Mouse (Mus musculus) hindbrain, embryonic 16.5 days (tissue): Measurements from ENCODE around the gene Epha4. TPM values are rescaled to one million over a fixed set of nuclear protein-coding genes. Genes with fewer than 3 reads are reported as not detected.

Source experiments
- ATAC-seq: fragments of 200-750 bp; cut with Nextera tagmentation; 2 replicates; pipeline ENCODE4 v1.8.0; 2017; ENCODE audit warnings: moderate TSS enrichment, moderate library complexity
- H3K27ac ChIP-seq: fragments of 300-500 bp; sonication (generic); 2 replicates; pipeline ENCODE4 v1.5.1; 2014; ENCODE audit warnings: low read depth, mild to moderate bottlenecking, control low read depth, low read length, moderate library complexity
- H3K27me3 ChIP-seq: fragments of 300-500 bp; sonication (generic); replicated peaks from 2 replicates; pipeline ENCODE4 v1.6.1; 2014; ENCODE audit warnings: low read length; ENCODE audit not compliant: control insufficient read depth, insufficient read depth
- H3K36me3 ChIP-seq: fragments of 300-500 bp; sonication (generic); 2 replicates; pipeline ENCODE4 v1.6.1; 2014; ENCODE audit warnings: mild to moderate bottlenecking, low read length, moderate library complexity, mixed read lengths; ENCODE audit not compliant: control insufficient read depth, insufficient read depth
- H3K4me1 ChIP-seq: fragments of 300-500 bp; sonication (generic); 2 replicates; pipeline ENCODE4 v1.6.1; 2014; ENCODE audit warnings: low read depth, low read length; ENCODE audit not compliant: control insufficient read depth, insufficient read depth
- H3K4me2 ChIP-seq: fragments of 300-500 bp; sonication (generic); 2 replicates; pipeline ENCODE4 v1.6.1; 2014; ENCODE audit warnings: mild to moderate bottlenecking, low read length, control low read depth, moderate library complexity
- H3K4me3 ChIP-seq: fragments of 300-500 bp; sonication (generic); 2 replicates; pipeline ENCODE4 v1.5.1; 2014; ENCODE audit warnings: mild to moderate bottlenecking, low read length, control low read depth, moderate library complexity
- H3K9ac ChIP-seq: fragments of 300-500 bp; sonication (generic); 2 replicates; pipeline ENCODE4 v1.6.1; 2014; ENCODE audit warnings: low read depth, mild to moderate bottlenecking, control low read depth, low read length, moderate library complexity
- H3K9me3 ChIP-seq: fragments of 300-500 bp; sonication (generic); 2 replicates; pipeline ENCODE4 v1.6.1; 2014; ENCODE audit warnings: mild to moderate bottlenecking, low read length, moderate library complexity; ENCODE audit not compliant: control insufficient read depth
- WGBS: fragments of 180-500 bp; shearing (Covaris S2); extraction: QIAGEN DNeasy Blood & Tissue Kit; methylation state at CpG from one replicate; pipeline ENCODE4 v1.1.7; 2014; 5-methylcytosine and 5-hydroxymethylcytosine counted together
- polyA plus RNA-seq: library from polyadenylated mRNA; unstranded; fragments of >200 nt; fragmentation: Nextera tagmentation; extraction: Ambion mirVana; gene quantifications from 2 replicates; pipeline ENCODE4 v1.2.1, GENCODE M21; 2015

The Epha4 gene
- polyA plus RNA-seq, 1 experiment from 2014 or later, result 40.8 TPM

- 21% methylated on average over 7 of the region's 7 CpGs for WGBS
- Histone ChIP-seq H3K4me3 (no peak overlapping the region), H3K4me2 (peak overlapping the region; percentile 42; the same call in 1 of the 2 replicates), H3K36me3 (no peaks in the 10 kb centered on the region), H3K4me1 (peaks cover 30% of the 10 kb centered on the region), H3K27ac (no peak overlapping the region), H3K27me3 (no peaks in the 10 kb centered on the region), H3K9ac (no peak overlapping the region), H3K9me3 (no peaks in the 10 kb centered on the region)
- no peak for ATAC-seq
Observed at GRCm38 (mm10) chr1:77495790-77496158, 19.1 kb downstream of the Epha4 start.

GRCm38 (mm10) chr1:77495030-77495789 lies 19.7 kb downstream of the Epha4 start:
- no peak overlapping the region for H3K27ac ChIP-seq
- no peak overlapping the region for H3K9ac ChIP-seq
- 24% methylated on average over 10 of the region's 10 CpGs for WGBS
- no peaks in the 10 kb centered on the region for H3K9me3 ChIP-seq
- H3K27me3 ChIP-seq, result no peaks in the 10 kb centered on the region
- H3K36me3 ChIP-seq, result no peaks in the 10 kb centered on the region
- ATAC-seq, result no peak
- no peak overlapping the region for H3K4me3 ChIP-seq
- H3K4me2 ChIP-seq, result no peak overlapping the region
- peaks cover 30% of the 10 kb centered on the region for H3K4me1 ChIP-seq

DNA sequence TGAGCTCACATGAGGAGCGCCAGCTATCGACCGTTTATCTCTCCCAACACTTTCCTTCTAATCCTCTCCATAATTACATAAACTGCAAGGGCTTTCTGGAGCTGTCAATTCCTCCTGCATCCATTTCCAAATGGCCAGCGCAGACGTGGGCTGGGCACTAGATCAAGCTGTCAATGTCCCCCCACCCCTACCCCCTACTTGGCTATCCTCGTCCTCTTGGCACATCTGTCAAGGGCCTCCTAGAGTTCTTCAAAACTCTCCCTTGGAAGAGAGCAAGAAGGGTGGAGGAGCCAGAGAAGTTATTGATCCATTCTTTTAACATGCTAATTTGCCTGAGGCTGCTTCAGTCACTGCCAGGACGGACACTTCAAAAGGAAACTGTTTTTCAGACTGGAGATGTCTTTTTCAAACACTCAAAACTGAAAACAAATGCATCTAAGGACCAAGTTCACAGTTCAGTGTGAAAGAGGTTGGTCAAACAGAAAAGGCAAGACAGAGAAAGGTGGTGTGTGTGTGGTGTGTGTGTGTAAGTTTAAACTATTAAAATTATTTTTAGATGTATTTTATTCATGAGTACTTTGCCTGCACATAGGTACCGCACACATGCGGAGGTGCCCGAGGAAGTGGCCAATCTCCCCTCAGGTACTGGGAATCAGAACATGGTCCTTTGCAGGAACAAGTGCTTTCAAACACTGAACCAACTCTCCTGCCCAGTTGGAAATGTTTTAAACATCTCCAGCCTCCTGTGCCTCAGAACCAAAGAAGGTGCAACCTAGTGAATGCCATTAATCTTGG lies 20.9 kb downstream of the Epha4 start:
- Histone ChIP-seq H3K9me3 (no peaks in the 10 kb centered on the region), H3K27ac (no peak overlapping the region), H3K36me3 (no peaks in the 10 kb centered on the region), H3K4me2 (no peak overlapping the region), H3K4me1 (peaks cover 30% of the 10 kb centered on the region), H3K4me3 (no peak overlapping the region), H3K27me3 (no peaks in the 10 kb centered on the region), H3K9ac (no peak overlapping the region)
- ATAC-seq, result peak; percentile 51; the same call in 1 of the 2 replicates
- WGBS, result 24% methylated on average over 10 of the region's 10 CpGs

- 93% methylated on average over 6 of the region's 6 CpGs for WGBS
- Histone ChIP-seq H3K27me3 (no peaks in the 10 kb centered on the region), H3K4me2 (no peak overlapping the region), H3K4me3 (no peak overlapping the region), H3K27ac (no peak overlapping the region), H3K4me1 (peaks cover 9% of the 10 kb centered on the region), H3K9me3 (no peaks in the 10 kb centered on the region), H3K9ac (no peak overlapping the region), H3K36me3 (no peaks in the 10 kb centered on the region)
- no peak for ATAC-seq
Observed at GRCm38 (mm10) chr1:77490166-77490565, 24.7 kb downstream of the Epha4 start.

GRCm38 (mm10) chr1:77489387-77489786 lies 25.5 kb downstream of the Epha4 start:
- WGBS, result 87% methylated on average over 7 of the region's 7 CpGs
- Histone ChIP-seq H3K36me3 (no peaks in the 10 kb centered on the region), H3K4me1 (peaks cover 5% of the 10 kb centered on the region), H3K4me2 (no peak overlapping the region), H3K27me3 (no peaks in the 10 kb centered on the region), H3K9me3 (no peaks in the 10 kb centered on the region), H3K9ac (no peak overlapping the region), H3K4me3 (no peak overlapping the region), H3K27ac (no peak overlapping the region)
- no peak for ATAC-seq

GRCm38 (mm10) chr1:77487856-77488462 lies 26.9 kb downstream of the Epha4 start:
- Histone ChIP-seq H3K4me3 (no peak overlapping the region), H3K9me3 (no peaks in the 10 kb centered on the region), H3K36me3 (no peaks in the 10 kb centered on the region), H3K27ac (no peak overlapping the region), H3K4me1 (no peaks in the 10 kb centered on the region), H3K9ac (no peak overlapping the region), H3K4me2 (no peak overlapping the region), H3K27me3 (no peaks in the 10 kb centered on the region)
- WGBS, result 69% methylated on average over 13 of the region's 13 CpGs
- no peak for ATAC-seq

- no peak for ATAC-seq
- Histone ChIP-seq H3K27me3 (no peaks in the 10 kb centered on the region), H3K36me3 (no peaks in the 10 kb centered on the region), H3K4me3 (no peak overlapping the region), H3K4me1 (no peaks in the 10 kb centered on the region), H3K9me3 (no peaks in the 10 kb centered on the region), H3K27ac (no peak overlapping the region), H3K9ac (no peak overlapping the region), H3K4me2 (no peak overlapping the region)
- WGBS, result 75% methylated on average over 6 of the region's 6 CpGs
Observed at GRCm38 (mm10) chr1:77484766-77485596, 29.9 kb downstream of the Epha4 start.

GRCm38 (mm10) chr1:77475808-77476413 lies 39.0 kb downstream of the Epha4 start:
- Histone ChIP-seq H3K9ac (no peak overlapping the region), H3K4me1 (peaks cover 6% of the 10 kb centered on the region; the same call in 1 of the 2 replicates), H3K4me2 (no peak overlapping the region), H3K27me3 (no peaks in the 10 kb centered on the region), H3K9me3 (no peaks in the 10 kb centered on the region), H3K36me3 (no peaks in the 10 kb centered on the region), H3K4me3 (no peak overlapping the region), H3K27ac (no peak overlapping the region)
- ATAC-seq, result no peak
- WGBS, result 86% methylated on average over 3 of the region's 3 CpGs
